Mouse (Mus musculus): Measurements from ENCODE around the gene Gm11032. TPM values are rescaled to one million over a fixed set of nuclear protein-coding genes. Genes with fewer than 3 reads are reported as not detected.
A peak's percentile ranks its signal among the peaks of the same experiment; 100 is the strongest.
"Not testable (repeated sequence)": the region's sequence is repeated elsewhere in the genome, so short reads cannot be mapped to it uniquely, and the experiment has no call there.

The Gm11032 gene
- polyA plus RNA-seq, 1 experiment from 2014 or later, result not detected

- WGBS, result 71% methylated on average over 7 of the region's 7 CpGs
- no peak for ATAC-seq (ENCODE audit: extremely low read depth, insufficient number of reproducible peaks, low FRiP score, low TSS enrichment)
- H3K9me3 ChIP-seq, result no peaks in the 10 kb centered on the region
Observed at GRCm38 (mm10) chr11:4625931-4626330, 6.1 kb downstream of the Gm11032 start.

GRCm38 (mm10) chr11:4627636-4628035 lies 7.8 kb downstream of the Gm11032 start:
- WGBS, result 81% methylated on average over 7 of the region's 7 CpGs
- Histone ChIP-seq H3K36me3 (no peaks in the 10 kb centered on the region), H3K9ac (no peak overlapping the region), H3K4me2 (no peak overlapping the region), H3K27ac (replicated peaks) (no peak overlapping the region), H3K27me3 (replicated peaks) (no peaks in the 10 kb centered on the region), H3K9me3 (no peaks in the 10 kb centered on the region), H3K4me1 (peaks cover 34% of the 10 kb centered on the region), H3K4me3 (no peak overlapping the region)
- no peak for ATAC-seq (ENCODE audit: extremely low read depth, insufficient number of reproducible peaks, low FRiP score, low TSS enrichment)

More at GRCm38 (mm10) chr11:4625931-4626330, 6.1 kb downstream of the Gm11032 start:
- Histone ChIP-seq H3K36me3 (no peaks in the 10 kb centered on the region), H3K27me3 (replicated peaks) (no peaks in the 10 kb centered on the region), H3K4me1 (peaks cover 29% of the 10 kb centered on the region), H3K27ac (replicated peaks) (no peak overlapping the region), H3K9ac (no peak overlapping the region), H3K4me3 (no peak overlapping the region), H3K4me2 (no peak overlapping the region)

- H3K9me3 ChIP-seq, result no peaks in the 10 kb centered on the region
- peak overlapping the region; percentile 42; the same call in 1 of the 2 replicates for H3K9ac ChIP-seq
- no peak overlapping the region for H3K4me3 ChIP-seq
- H3K4me2 ChIP-seq, result peak overlapping the region; percentile 13
- ATAC-seq (ENCODE audit: extremely low read depth, insufficient number of reproducible peaks, low FRiP score, low TSS enrichment), result no peak
- no peaks in the 10 kb centered on the region for H3K27me3 ChIP-seq (replicated peaks)
- no peaks in the 10 kb centered on the region for H3K36me3 ChIP-seq
- H3K27ac ChIP-seq (replicated peaks), result peak overlapping the region; percentile 78
- 9% methylated on average over 8 of the region's 8 CpGs for WGBS
- H3K4me1 ChIP-seq, result peaks cover 34% of the 10 kb centered on the region
Observed at GRCm38 (mm10) chr11:4629861-4630280, 10.0 kb downstream of the Gm11032 start.

- Histone ChIP-seq H3K9ac (no peak overlapping the region), H3K4me1 (peaks cover 43% of the 10 kb centered on the region), H3K27me3 (replicated peaks) (no peaks in the 10 kb centered on the region), H3K4me3 (no peak overlapping the region), H3K4me2 (no peak overlapping the region), H3K36me3 (no peaks in the 10 kb centered on the region), H3K27ac (replicated peaks) (no peak overlapping the region), H3K9me3 (no peaks in the 10 kb centered on the region)
- ATAC-seq (ENCODE audit: extremely low read depth, insufficient number of reproducible peaks, low FRiP score, low TSS enrichment), result no peak
- WGBS, result 55% methylated on average over 2 of the region's 2 CpGs
Observed at GRCm38 (mm10) chr11:4633420-4633819, 13.6 kb downstream of the Gm11032 start.

GRCm38 (mm10) chr11:4634395-4634794 lies 14.5 kb downstream of the Gm11032 start:
- Histone ChIP-seq H3K27ac (replicated peaks) (no peak overlapping the region), H3K36me3 (no peaks in the 10 kb centered on the region), H3K4me2 (no peak overlapping the region), H3K9ac (no peak overlapping the region), H3K4me1 (peaks cover 43% of the 10 kb centered on the region), H3K9me3 (no peaks in the 10 kb centered on the region), H3K27me3 (replicated peaks) (no peaks in the 10 kb centered on the region), H3K4me3 (no peak overlapping the region)
- WGBS, result 65% methylated on average over 5 of the region's 5 CpGs
- ATAC-seq (ENCODE audit: extremely low read depth, insufficient number of reproducible peaks, low FRiP score, low TSS enrichment), result no peak

- Histone ChIP-seq H3K9ac (0 out of 2 replicates have a peak overlapping the region, but pooled peaks have one; percentile 30), H3K9me3 (no peaks in the 10 kb centered on the region), H3K27ac (replicated peaks) (peak overlapping the region; percentile 75), H3K4me1 (peaks cover 23% of the 10 kb centered on the region), H3K36me3 (peaks cover 11% of the 10 kb centered on the region), H3K4me3 (peak overlapping the region; percentile 87), H3K4me2 (peak overlapping the region; percentile 83), H3K27me3 (replicated peaks) (no peaks in the 10 kb centered on the region)
- ATAC-seq (ENCODE audit: extremely low read depth, insufficient number of reproducible peaks, low FRiP score, low TSS enrichment), result no peak
- WGBS, result 49% methylated on average over 5 of the region's 5 CpGs
Observed at GRCm38 (mm10) chr11:4636782-4637342, 17.0 kb downstream of the Gm11032 start.

GRCm38 (mm10) chr11:4637534-4638234 lies 17.8 kb downstream of the Gm11032 start, which contains the start of gene Ascc2:
Gene Ascc2 (plus strand): TSS chr11:4637747.
- under 1% methylated on average over 35 of the region's 35 CpGs for WGBS

GRCm38 (mm10) chr11:4638261-4638660 lies 18.4 kb downstream of the Gm11032 start:
- no peaks in the 10 kb centered on the region for H3K9me3 ChIP-seq
- peak overlapping the region; percentile 87 for H3K9ac ChIP-seq
- peak overlapping the region; percentile 75; the same call in 1 of the 2 replicates for H3K27ac ChIP-seq (replicated peaks)
- H3K36me3 ChIP-seq, result peaks cover 23% of the 10 kb centered on the region
- no peaks in the 10 kb centered on the region for H3K27me3 ChIP-seq (replicated peaks)
- H3K4me3 ChIP-seq, result peak overlapping the region; percentile 87
- H3K4me2 ChIP-seq, result peak overlapping the region; percentile 83
- H3K4me1 ChIP-seq, result peaks cover 23% of the 10 kb centered on the region
- no peak for ATAC-seq (ENCODE audit: extremely low read depth, insufficient number of reproducible peaks, low FRiP score, low TSS enrichment)
- 11% methylated on average over 7 of the region's 7 CpGs for WGBS

More at GRCm38 (mm10) chr11:4637534-4638234, 17.8 kb downstream of the Gm11032 start, which contains the start of gene Ascc2:
- peaks cover 18% of the 10 kb centered on the region for H3K36me3 ChIP-seq
- H3K4me1 ChIP-seq, result peaks cover 23% of the 10 kb centered on the region
- ATAC-seq (ENCODE audit: extremely low read depth, insufficient number of reproducible peaks, low FRiP score, low TSS enrichment), result peak; percentile 85
- H3K4me2 ChIP-seq, result peak within 1 kb of the TSS; percentile 83
- peak within 1 kb of the TSS; percentile 87 for H3K9ac ChIP-seq
- H3K9me3 ChIP-seq, result no peaks in the 10 kb centered on the region
- peak within 1 kb of the TSS; percentile 75 for H3K27ac ChIP-seq (replicated peaks)
- H3K27me3 ChIP-seq (replicated peaks), result no peaks in the 10 kb centered on the region
- peak within 1 kb of the TSS; percentile 87 for H3K4me3 ChIP-seq

- no peak overlapping the region for H3K9ac ChIP-seq
- no peak overlapping the region for H3K27ac ChIP-seq (replicated peaks)
- ATAC-seq (ENCODE audit: extremely low read depth, insufficient number of reproducible peaks, low FRiP score, low TSS enrichment), result no peak
- peaks cover 23% of the 10 kb centered on the region for H3K4me1 ChIP-seq
- no peaks in the 10 kb centered on the region for H3K9me3 ChIP-seq
- no peak overlapping the region for H3K4me2 ChIP-seq
- H3K36me3 ChIP-seq, result peaks cover 30% of the 10 kb centered on the region
- H3K4me3 ChIP-seq, result no peak overlapping the region
- no peaks in the 10 kb centered on the region for H3K27me3 ChIP-seq (replicated peaks)
Observed at GRCm38 (mm10) chr11:4641185-4641584, 21.3 kb downstream of the Gm11032 start.

- H3K27ac ChIP-seq (replicated peaks), result no peak overlapping the region
- peaks cover 7% of the 10 kb centered on the region for H3K4me1 ChIP-seq
- H3K36me3 ChIP-seq, result peaks cover 55% of the 10 kb centered on the region
- no peak for ATAC-seq (ENCODE audit: extremely low read depth, insufficient number of reproducible peaks, low FRiP score, low TSS enrichment)
- no peak overlapping the region for H3K9ac ChIP-seq
- WGBS, result 59% methylated on average over 5 of the region's 5 CpGs
- H3K4me2 ChIP-seq, result no peak overlapping the region
- no peaks in the 10 kb centered on the region for H3K9me3 ChIP-seq
- no peak overlapping the region for H3K4me3 ChIP-seq
- no peaks in the 10 kb centered on the region for H3K27me3 ChIP-seq (replicated peaks)
Observed at GRCm38 (mm10) chr11:4643722-4644121, 23.9 kb downstream of the Gm11032 start.

- H3K9ac ChIP-seq; ATAC-seq (ENCODE audit: extremely low read depth, insufficient number of reproducible peaks, low FRiP score, low TSS enrichment); H3K27ac ChIP-seq (replicated peaks); H3K9me3 ChIP-seq; H3K4me2 ChIP-seq; H3K4me3 ChIP-seq; H3K27me3 ChIP-seq (replicated peaks); H3K4me1 ChIP-seq: not testable (repeated sequence)
- 91% methylated on average over 5 of the region's 6 CpGs for WGBS
- H3K36me3 ChIP-seq, result peaks cover 67% of the 10 kb centered on the region
Observed at GRCm38 (mm10) chr11:4645180-4645579, 25.3 kb downstream of the Gm11032 start.

Data from heart, embryonic 13.5 days (tissue).